ENCODE assay signal across 8 mouse cellular contexts in genomic region chr7:112157584-112158315, GRCm38 (mm10). TPM values are rescaled to one million over a fixed set of nuclear protein-coding genes. Genes with fewer than 3 reads are reported as not detected.
DNase-seq lines count a peak whose midpoint lies in the region; ATAC-seq lines count a peak whose summit lies in the region.

No protein-coding gene starts in this region.

- peak overlapping the region; percentile 70 for H3K9ac ChIP-seq in embryonic facial prominence, embryonic 14.5 days (ENCODE audit: low read depth, low read length)
- peak overlapping the region; percentile 43 for H3K9ac ChIP-seq in kidney, embryonic 15.5 days
- H3K9ac ChIP-seq in midbrain, embryonic 15.5 days = 0 out of 2 replicates have a peak overlapping the region, but pooled peaks have one; percentile 26

- no peaks in the 10 kb centered on the region for H3K9me3 ChIP-seq in embryonic facial prominence, embryonic 14.5 days (ENCODE audit: control insufficient read depth, low read length)
- H3K9me3 ChIP-seq in kidney, embryonic 15.5 days (replicated peaks) = no peaks in the 10 kb centered on the region
- no peaks in the 10 kb centered on the region for H3K9me3 ChIP-seq in midbrain, embryonic 15.5 days

- H3K4me1 ChIP-seq in embryonic facial prominence, embryonic 14.5 days (ENCODE audit: control insufficient read depth, insufficient read depth, low read length) = peaks cover 26% of the 10 kb centered on the region
- peaks cover 44% of the 10 kb centered on the region for H3K4me1 ChIP-seq in kidney, embryonic 15.5 days
- peaks cover 13% of the 10 kb centered on the region for H3K4me1 ChIP-seq in midbrain, embryonic 15.5 days

- peak; percentile 23; the same call in 1 of the 2 replicates for ATAC-seq in embryonic facial prominence, embryonic 14.5 days (ENCODE audit: low read depth)
- 0 out of 2 replicates have a peak, but pooled peaks have one; percentile 26 for ATAC-seq in kidney, embryonic 15.5 days (replicated peaks; ENCODE audit: low FRiP score)
- peak; percentile 48 for ATAC-seq in midbrain, embryonic 15.5 days (replicated peaks)

- H3K4me3 ChIP-seq in embryonic facial prominence, embryonic 14.5 days (ENCODE audit: low read depth, low read length) = peak overlapping the region; percentile 50
- peak overlapping the region; percentile 57 for H3K4me3 ChIP-seq in kidney, embryonic 15.5 days (replicated peaks)
- H3K4me3 ChIP-seq in midbrain, embryonic 15.5 days = peak overlapping the region; percentile 41

- H3K4me2 ChIP-seq in embryonic facial prominence, embryonic 14.5 days (ENCODE audit: low read depth, low read length) = peak overlapping the region; percentile 60
- H3K4me2 ChIP-seq in kidney, embryonic 15.5 days = peak overlapping the region; percentile 71
- H3K4me2 ChIP-seq in midbrain, embryonic 15.5 days = peak overlapping the region; percentile 57

- peak; percentile 59 for DNase-seq in retina, embryonic 14.5 days (ENCODE audit: low spot score)
- DNase-seq in retina, postnatal 1 day = no peak
- DNase-seq in embryonic facial prominence, embryonic 14.5 days (ENCODE audit: low spot score) = peak; percentile 70
- DNase-seq in thymus, postnatal 14 days = no peak
- no peak for DNase-seq in cerebellum, postnatal 14 days
- no peak for DNase-seq in cerebellum, adult 9-10 months

- peak overlapping the region; percentile 63 for H3K27ac ChIP-seq in embryonic facial prominence, embryonic 14.5 days (replicated peaks; ENCODE audit: low read depth, low read length)
- H3K27ac ChIP-seq in kidney, embryonic 15.5 days = peak overlapping the region; percentile 67
- no peak overlapping the region for H3K27ac ChIP-seq in midbrain, embryonic 15.5 days

- no peaks in the 10 kb centered on the region for H3K36me3 ChIP-seq in embryonic facial prominence, embryonic 14.5 days (ENCODE audit: control insufficient read depth, insufficient read depth, low read length)
- H3K36me3 ChIP-seq in kidney, embryonic 15.5 days = no peaks in the 10 kb centered on the region
- H3K36me3 ChIP-seq in midbrain, embryonic 15.5 days (replicated peaks) = no peaks in the 10 kb centered on the region

- no peaks in the 10 kb centered on the region for H3K27me3 ChIP-seq in embryonic facial prominence, embryonic 14.5 days (replicated peaks; ENCODE audit: control insufficient read depth, insufficient read depth, low read length)
- peaks cover 8% of the 10 kb centered on the region for H3K27me3 ChIP-seq in kidney, embryonic 15.5 days
- peaks cover 19% of the 10 kb centered on the region for H3K27me3 ChIP-seq in midbrain, embryonic 15.5 days (replicated peaks)

- 8% methylated on average over 23 of the region's 23 CpGs for WGBS in embryonic facial prominence, embryonic 14.5 days
- WGBS in kidney, embryonic 15.5 days = 10% methylated on average over 23 of the region's 23 CpGs
- WGBS in midbrain, embryonic 15.5 days = 12% methylated on average over 23 of the region's 23 CpGs

RNA-seq across cellular contexts. Expression of gene Dkk3, which starts 1.1 kb away (rescaled TPM):
- polyA plus RNA-seq in embryonic facial prominence, embryonic 14.5 days (2014; fragmentation: Nextera tagmentation; extraction: Ambion mirVana) = 54.7 and 55.0 TPM in 2 replicates
- polyA plus RNA-seq in kidney, embryonic 15.5 days (2015; fragmentation: Nextera tagmentation; extraction: Ambion mirVana) = 20.0 and 25.3 TPM in 2 replicates
- 25.0 and 25.6 TPM in 2 replicates for polyA plus RNA-seq in midbrain, embryonic 15.5 days (2015; fragmentation: Nextera tagmentation; extraction: Ambion mirVana)

Comparison
In these comparisons a context has a peak if more than half of its experiments do, and no peak if none do; other contexts are left out.
1. DNase-seq: peak in retina, embryonic 14.5 days (single experiment) and embryonic facial prominence, embryonic 14.5 days (single experiment); none in retina, postnatal 1 day (single experiment), thymus, postnatal 14 days (single experiment), cerebellum, postnatal 14 days (0 of 2) and cerebellum, adult 9-10 months (single experiment).
2. Peak in every context shown above with its lines, with median percentiles within 50 percentile points of each other: ATAC-seq, H3K4me2 ChIP-seq, H3K4me3 ChIP-seq and H3K9ac ChIP-seq.